Mouse (Mus musculus): ENCODE data around the gene Arhgef1. TPM values are rescaled to one million over a fixed set of nuclear protein-coding genes. Genes with fewer than 3 reads are reported as not detected.
"Not testable (repeated sequence)": the region's sequence is repeated elsewhere in the genome, so short reads cannot be mapped to it uniquely, and the experiment has no call there.

Gene Arhgef1
- polyA plus RNA-seq, 1 experiment from 2014 or later = 47.0 TPM

GRCm38 (mm10) chr7:24887096-24887495 is 15.6 kb upstream of the Arhgef1 start:
- Histone ChIP-seq H3K9ac (ENCODE audit: low read depth, low read length) (no peak overlapping the region; the same call in none of the 2 replicates), H3K27ac (ENCODE audit: low read depth, low read length) (no peak overlapping the region), H3K4me1 (ENCODE audit: control insufficient read depth, insufficient read depth, low read depth, low read length) (peaks cover 21% of the 10 kb centered on the region), H3K27me3 (replicated peaks; ENCODE audit: control insufficient read depth, insufficient read depth, low read length) (no peaks in the 10 kb centered on the region), H3K9me3 (ENCODE audit: control insufficient read depth, low read length) (no peaks in the 10 kb centered on the region), H3K4me2 (ENCODE audit: low read length) (no peak overlapping the region), H3K36me3 (ENCODE audit: control insufficient read depth, insufficient read depth, low read length) (peaks cover 37% of the 10 kb centered on the region), H3K4me3 (ENCODE audit: low read length) (no peak overlapping the region)
- ATAC-seq = no peak
- 68% methylated on average over 4 of the region's 4 CpGs for WGBS

- WGBS = 80% methylated on average over 6 of the region's 6 CpGs
- H3K9me3 ChIP-seq (ENCODE audit: control insufficient read depth, low read length) = no peaks in the 10 kb centered on the region
- H3K4me1 ChIP-seq (ENCODE audit: control insufficient read depth, insufficient read depth, low read depth, low read length) = peaks cover 21% of the 10 kb centered on the region
- H3K27ac ChIP-seq (ENCODE audit: low read depth, low read length) = peak overlapping the region; percentile 6; the same call in 1 of the 2 replicates
- H3K9ac ChIP-seq (ENCODE audit: low read depth, low read length) = no peak overlapping the region
- H3K4me2 ChIP-seq (ENCODE audit: low read length) = no peak overlapping the region
- no peak overlapping the region for H3K4me3 ChIP-seq (ENCODE audit: low read length)
- no peaks in the 10 kb centered on the region for H3K27me3 ChIP-seq (replicated peaks; ENCODE audit: control insufficient read depth, insufficient read depth, low read length)
- ATAC-seq = no peak
- H3K36me3 ChIP-seq (ENCODE audit: control insufficient read depth, insufficient read depth, low read length) = peaks cover 37% of the 10 kb centered on the region
Measured at GRCm38 (mm10) chr7:24889431-24890220, 13.1 kb upstream of the Arhgef1 start.

GRCm38 (mm10) chr7:24890281-24891216 is 12.2 kb upstream of the Arhgef1 start:
- Histone ChIP-seq H3K27ac (ENCODE audit: low read depth, low read length) (0 out of 2 replicates have a peak overlapping the region, but pooled peaks have one; percentile 6), H3K4me2 (ENCODE audit: low read length) (no peak overlapping the region), H3K9ac (ENCODE audit: low read depth, low read length) (no peak overlapping the region), H3K4me3 (ENCODE audit: low read length) (no peak overlapping the region), H3K27me3 (replicated peaks; ENCODE audit: control insufficient read depth, insufficient read depth, low read length) (no peaks in the 10 kb centered on the region), H3K9me3 (ENCODE audit: control insufficient read depth, low read length) (no peaks in the 10 kb centered on the region), H3K4me1 (ENCODE audit: control insufficient read depth, insufficient read depth, low read depth, low read length) (peaks cover 17% of the 10 kb centered on the region), H3K36me3 (ENCODE audit: control insufficient read depth, insufficient read depth, low read length) (peaks cover 37% of the 10 kb centered on the region)
- 34% methylated on average over 10 of the region's 10 CpGs for WGBS
- peak; percentile 68 for ATAC-seq

- ATAC-seq = no peak
- H3K9me3 ChIP-seq (ENCODE audit: control insufficient read depth, low read length) = no peaks in the 10 kb centered on the region
- WGBS = 79% methylated on average over 3 of the region's 3 CpGs
- H3K4me2 ChIP-seq (ENCODE audit: low read length) = no peak overlapping the region
- no peaks in the 10 kb centered on the region for H3K27me3 ChIP-seq (replicated peaks; ENCODE audit: control insufficient read depth, insufficient read depth, low read length)
- H3K27ac ChIP-seq (ENCODE audit: low read depth, low read length) = no peak overlapping the region
- no peak overlapping the region for H3K4me3 ChIP-seq (ENCODE audit: low read length)
- peaks cover 33% of the 10 kb centered on the region for H3K36me3 ChIP-seq (ENCODE audit: control insufficient read depth, insufficient read depth, low read length)
- no peak overlapping the region for H3K9ac ChIP-seq (ENCODE audit: low read depth, low read length)
- peaks cover 7% of the 10 kb centered on the region for H3K4me1 ChIP-seq (ENCODE audit: control insufficient read depth, insufficient read depth, low read depth, low read length)
Measured at GRCm38 (mm10) chr7:24891241-24892124, 11.2 kb upstream of the Arhgef1 start.

GRCm38 (mm10) chr7:24892125-24892583 is 10.6 kb upstream of the Arhgef1 start:
- Histone ChIP-seq H3K27ac (ENCODE audit: low read depth, low read length) (no peak overlapping the region), H3K4me3 (ENCODE audit: low read length) (no peak overlapping the region), H3K9ac (ENCODE audit: low read depth, low read length) (no peak overlapping the region), H3K4me2 (ENCODE audit: low read length) (no peak overlapping the region), H3K36me3 (ENCODE audit: control insufficient read depth, insufficient read depth, low read length) (peaks cover 31% of the 10 kb centered on the region), H3K9me3 (ENCODE audit: control insufficient read depth, low read length) (no peaks in the 10 kb centered on the region), H3K27me3 (replicated peaks; ENCODE audit: control insufficient read depth, insufficient read depth, low read length) (no peaks in the 10 kb centered on the region), H3K4me1 (ENCODE audit: control insufficient read depth, insufficient read depth, low read depth, low read length) (peaks cover 5% of the 10 kb centered on the region)
- 67% methylated on average over 2 of the region's 2 CpGs for WGBS
- no peak for ATAC-seq

- not testable (repeated sequence) for H3K36me3 ChIP-seq (ENCODE audit: control insufficient read depth, insufficient read depth, low read length); ATAC-seq; H3K9ac ChIP-seq (ENCODE audit: low read depth, low read length); H3K4me1 ChIP-seq (ENCODE audit: control insufficient read depth, insufficient read depth, low read depth, low read length); H3K9me3 ChIP-seq (ENCODE audit: control insufficient read depth, low read length); H3K27ac ChIP-seq (ENCODE audit: low read depth, low read length); H3K4me2 ChIP-seq (ENCODE audit: low read length); H3K27me3 ChIP-seq (replicated peaks; ENCODE audit: control insufficient read depth, insufficient read depth, low read length); H3K4me3 ChIP-seq (ENCODE audit: low read length)
- WGBS = 99% methylated on average over 2 of the region's 2 CpGs
Measured at GRCm38 (mm10) chr7:24895749-24896148, 7.0 kb upstream of the Arhgef1 start.

GRCm38 (mm10) chr7:24896269-24896668 is 6.4 kb upstream of the Arhgef1 start:
- Histone ChIP-seq H3K9me3 (ENCODE audit: control insufficient read depth, low read length) (no peaks in the 10 kb centered on the region), H3K4me1 (ENCODE audit: control insufficient read depth, insufficient read depth, low read depth, low read length) (no peaks in the 10 kb centered on the region), H3K27me3 (replicated peaks; ENCODE audit: control insufficient read depth, insufficient read depth, low read length) (no peaks in the 10 kb centered on the region), H3K4me3 (ENCODE audit: low read length) (no peak overlapping the region), H3K27ac (ENCODE audit: low read depth, low read length) (no peak overlapping the region), H3K36me3 (ENCODE audit: control insufficient read depth, insufficient read depth, low read length) (no peaks in the 10 kb centered on the region), H3K9ac (ENCODE audit: low read depth, low read length) (no peak overlapping the region), H3K4me2 (ENCODE audit: low read length) (no peak overlapping the region)
- 62% methylated on average over 8 of the region's 8 CpGs for WGBS
- ATAC-seq = no peak

- Histone ChIP-seq H3K4me1 (ENCODE audit: control insufficient read depth, insufficient read depth, low read depth, low read length) (no peaks in the 10 kb centered on the region), H3K4me3 (ENCODE audit: low read length) (no peak within 1 kb of the TSS), H3K4me2 (ENCODE audit: low read length) (no peak within 1 kb of the TSS), H3K27ac (ENCODE audit: low read depth, low read length) (no peak within 1 kb of the TSS), H3K9me3 (ENCODE audit: control insufficient read depth, low read length) (no peaks in the 10 kb centered on the region), H3K27me3 (replicated peaks; ENCODE audit: control insufficient read depth, insufficient read depth, low read length) (no peaks in the 10 kb centered on the region), H3K9ac (ENCODE audit: low read depth, low read length) (no peak within 1 kb of the TSS), H3K36me3 (ENCODE audit: control insufficient read depth, insufficient read depth, low read length) (no peaks in the 10 kb centered on the region)
- no peak for ATAC-seq
- WGBS = 79% methylated on average over 12 of the region's 12 CpGs
Measured at GRCm38 (mm10) chr7:24897224-24897623, 5.5 kb upstream of the Arhgef1 start, which contains the start of gene Cd79a. Gene Cd79a (plus strand): TSS chr7:24897381.
